Mouse (Mus musculus) hindbrain, embryonic 12.5 days (tissue): ENCODE results near the gene Rbfox1. TPM values are rescaled to one million over a fixed set of nuclear protein-coding genes. Genes with fewer than 3 reads are reported as not detected.

Experiments used
- ATAC-seq: fragments of 200-750 bp; cut with Nextera tagmentation; 2 replicates; pipeline ENCODE4 v1.8.0; 2017; ENCODE audit warnings: moderate TSS enrichment; ENCODE audit not compliant: low FRiP score
- H3K27ac ChIP-seq: fragments of 300-500 bp; sonication (generic); 2 replicates; pipeline ENCODE4 v1.5.1; 2016; ENCODE audit warnings: mild to moderate bottlenecking
- H3K27me3 ChIP-seq: fragments of 300-500 bp; sonication (generic); 2 replicates; pipeline ENCODE4 v1.6.1; 2016; ENCODE audit warnings: mild to moderate bottlenecking
- H3K36me3 ChIP-seq: fragments of 300-500 bp; sonication (generic); 2 replicates; pipeline ENCODE4 v1.6.1; 2016; ENCODE audit warnings: mild to moderate bottlenecking
- H3K4me1 ChIP-seq: fragments of 300-500 bp; sonication (generic); 2 replicates; pipeline ENCODE4 v1.6.1; 2016
- H3K4me2 ChIP-seq: fragments of 300-500 bp; sonication (generic); replicated peaks from 2 replicates; pipeline ENCODE4 v1.6.1; 2016; ENCODE audit warnings: mild to moderate bottlenecking
- H3K4me3 ChIP-seq: fragments of 300-500 bp; sonication (generic); 2 replicates; pipeline ENCODE4 v1.5.1; 2016; ENCODE audit warnings: mild to moderate bottlenecking
- H3K9ac ChIP-seq: fragments of 300-500 bp; sonication (generic); 2 replicates; pipeline ENCODE4 v1.6.1; 2016; ENCODE audit warnings: mild to moderate bottlenecking, moderate library complexity
- H3K9me3 ChIP-seq: fragments of 300-500 bp; sonication (generic); replicated peaks from 2 replicates; pipeline ENCODE4 v1.6.1; 2016; ENCODE audit warnings: mild to moderate bottlenecking
- WGBS: fragments of 180-500 bp; shearing (Covaris S2); methylation state at CpG from one replicate; pipeline ENCODE4 v1.1.7; 2016; 5-methylcytosine and 5-hydroxymethylcytosine counted together
- polyA plus RNA-seq: library from polyadenylated mRNA; unstranded; fragments of >200 nt; fragmentation: Nextera tagmentation; extraction: Ambion mirVana; gene quantifications from 2 replicates; pipeline ENCODE4 v1.2.1, GENCODE M21; 2016

Rbfox1 gene
- polyA plus RNA-seq, 1 experiment from 2014 or later = 50.1 TPM

GRCm38 (mm10) chr16:6397635-6398034 lies 512.5 kb downstream of the Rbfox1 start:
- WGBS = 96% methylated on average over 2 of the region's 2 CpGs
- Histone ChIP-seq H3K27ac (no peak overlapping the region), H3K27me3 (no peaks in the 10 kb centered on the region), H3K4me2 (no peak overlapping the region), H3K9ac (no peak overlapping the region), H3K9me3 (no peaks in the 10 kb centered on the region), H3K36me3 (no peaks in the 10 kb centered on the region), H3K4me3 (no peak overlapping the region), H3K4me1 (no peaks in the 10 kb centered on the region)
- ATAC-seq = no peak

GRCm38 (mm10) chr16:6402816-6403215 lies 517.7 kb downstream of the Rbfox1 start:
- no peak overlapping the region for H3K4me2 ChIP-seq
- no peaks in the 10 kb centered on the region for H3K4me1 ChIP-seq
- H3K27me3 ChIP-seq = no peaks in the 10 kb centered on the region
- 92% methylated on average over 3 of the region's 3 CpGs for whole genome bisulfite sequencing
- H3K9me3 ChIP-seq = no peaks in the 10 kb centered on the region
- H3K36me3 ChIP-seq = no peaks in the 10 kb centered on the region
- H3K4me3 ChIP-seq = no peak overlapping the region
- H3K9ac ChIP-seq = no peak overlapping the region
- H3K27ac ChIP-seq = no peak overlapping the region
- ATAC-seq = no peak

GRCm38 (mm10) chr16:6414846-6415245 lies 529.7 kb downstream of the Rbfox1 start:
- H3K9me3 ChIP-seq = no peaks in the 10 kb centered on the region
- ATAC-seq = no peak
- no peak overlapping the region for H3K27ac ChIP-seq
- H3K27me3 ChIP-seq = no peaks in the 10 kb centered on the region
- no peak overlapping the region for H3K9ac ChIP-seq
- no peak overlapping the region for H3K4me3 ChIP-seq
- no peaks in the 10 kb centered on the region for H3K36me3 ChIP-seq
- WGBS = 40% methylated on average over 2 of the region's 2 CpGs
- peaks cover 2% of the 10 kb centered on the region; the same call in 1 of the 2 replicates for H3K4me1 ChIP-seq
- no peak overlapping the region for H3K4me2 ChIP-seq

- H3K4me2 ChIP-seq = no peak overlapping the region
- WGBS = 52% methylated on average over 3 of the region's 3 CpGs
- ATAC-seq = peak; percentile 58
- H3K4me1 ChIP-seq = no peaks in the 10 kb centered on the region
- no peak overlapping the region for H3K4me3 ChIP-seq
- H3K36me3 ChIP-seq = no peaks in the 10 kb centered on the region
- H3K9me3 ChIP-seq = no peaks in the 10 kb centered on the region
- no peaks in the 10 kb centered on the region for H3K27me3 ChIP-seq
- no peak overlapping the region for H3K9ac ChIP-seq
- no peak overlapping the region for H3K27ac ChIP-seq
Measured at GRCm38 (mm10) chr16:6421623-6422145, 536.5 kb downstream of the Rbfox1 start.

- ATAC-seq = no peak
- Histone ChIP-seq H3K27ac (no peak overlapping the region), H3K9me3 (no peaks in the 10 kb centered on the region), H3K4me2 (no peak overlapping the region), H3K9ac (no peak overlapping the region), H3K27me3 (no peaks in the 10 kb centered on the region), H3K36me3 (no peaks in the 10 kb centered on the region), H3K4me1 (no peaks in the 10 kb centered on the region), H3K4me3 (no peak overlapping the region)
- 93% methylated on average over 4 of the region's 4 CpGs for WGBS
Measured at GRCm38 (mm10) chr16:6423878-6424409, 538.8 kb downstream of the Rbfox1 start.

- Histone ChIP-seq H3K4me2 (no peak overlapping the region), H3K4me3 (no peak overlapping the region), H3K9ac (no peak overlapping the region), H3K27ac (no peak overlapping the region), H3K4me1 (no peaks in the 10 kb centered on the region), H3K36me3 (no peaks in the 10 kb centered on the region), H3K27me3 (no peaks in the 10 kb centered on the region), H3K9me3 (no peaks in the 10 kb centered on the region)
- WGBS = 80% methylated on average over 2 of the region's 2 CpGs
- no peak for ATAC-seq
Measured at GRCm38 (mm10) chr16:6424738-6425137, 539.6 kb downstream of the Rbfox1 start.

- H3K4me2 ChIP-seq = no peak overlapping the region
- WGBS = 66% methylated on average over 12 of the region's 12 CpGs
- no peak overlapping the region for H3K9ac ChIP-seq
- no peaks in the 10 kb centered on the region for H3K4me1 ChIP-seq
- H3K36me3 ChIP-seq = no peaks in the 10 kb centered on the region
- H3K4me3 ChIP-seq = no peak overlapping the region
- no peaks in the 10 kb centered on the region for H3K9me3 ChIP-seq
- no peak overlapping the region for H3K27ac ChIP-seq
- no peak for ATAC-seq
- H3K27me3 ChIP-seq = no peaks in the 10 kb centered on the region
Measured at GRCm38 (mm10) chr16:6427292-6428281, 542.4 kb downstream of the Rbfox1 start.

GRCm38 (mm10) chr16:6430981-6431380 lies 545.8 kb downstream of the Rbfox1 start:
- no peak overlapping the region for H3K27ac ChIP-seq
- H3K4me1 ChIP-seq = no peaks in the 10 kb centered on the region
- no peaks in the 10 kb centered on the region for H3K36me3 ChIP-seq
- no peaks in the 10 kb centered on the region for H3K27me3 ChIP-seq
- H3K4me3 ChIP-seq = no peak overlapping the region
- ATAC-seq = no peak
- WGBS = 94% methylated on average over 2 of the region's 2 CpGs
- H3K4me2 ChIP-seq = no peak overlapping the region
- no peaks in the 10 kb centered on the region for H3K9me3 ChIP-seq
- H3K9ac ChIP-seq = no peak overlapping the region

- Histone ChIP-seq H3K36me3 (no peaks in the 10 kb centered on the region), H3K4me3 (no peak overlapping the region), H3K27ac (no peak overlapping the region), H3K9ac (no peak overlapping the region), H3K4me1 (no peaks in the 10 kb centered on the region), H3K4me2 (no peak overlapping the region), H3K27me3 (no peaks in the 10 kb centered on the region), H3K9me3 (no peaks in the 10 kb centered on the region)
- ATAC-seq = no peak
- 63% methylated on average over 2 of the region's 2 CpGs for WGBS
Measured at GRCm38 (mm10) chr16:6436445-6436844, 551.3 kb downstream of the Rbfox1 start.

GRCm38 (mm10) chr16:6448250-6448649 lies 563.1 kb downstream of the Rbfox1 start:
- ATAC-seq = no peak
- Histone ChIP-seq H3K27ac (no peak overlapping the region), H3K9me3 (no peaks in the 10 kb centered on the region), H3K9ac (no peak overlapping the region), H3K36me3 (no peaks in the 10 kb centered on the region), H3K4me2 (no peak overlapping the region; the same call in 1 of the 2 replicates), H3K4me1 (peaks cover 7% of the 10 kb centered on the region; the same call in 1 of the 2 replicates), H3K4me3 (no peak overlapping the region), H3K27me3 (no peaks in the 10 kb centered on the region)
- WGBS = 48% methylated on average over 5 of the region's 5 CpGs

GRCm38 (mm10) chr16:6455349-6455748 lies 570.2 kb downstream of the Rbfox1 start:
- H3K4me2 ChIP-seq = no peak overlapping the region
- no peak overlapping the region for H3K27ac ChIP-seq
- ATAC-seq = no peak
- no peak overlapping the region for H3K4me3 ChIP-seq
- H3K27me3 ChIP-seq = no peaks in the 10 kb centered on the region
- no peaks in the 10 kb centered on the region for H3K4me1 ChIP-seq
- H3K9me3 ChIP-seq = no peaks in the 10 kb centered on the region
- WGBS = 73% methylated on average over 3 of the region's 3 CpGs
- no peaks in the 10 kb centered on the region for H3K36me3 ChIP-seq
- no peak overlapping the region for H3K9ac ChIP-seq

GRCm38 (mm10) chr16:6479094-6479590 lies 594.0 kb downstream of the Rbfox1 start:
- Histone ChIP-seq H3K27me3 (no peaks in the 10 kb centered on the region), H3K27ac (peak overlapping the region; percentile 7; the same call in 1 of the 2 replicates), H3K9ac (no peak overlapping the region), H3K36me3 (no peaks in the 10 kb centered on the region), H3K4me1 (peaks cover 13% of the 10 kb centered on the region), H3K4me3 (no peak overlapping the region), H3K9me3 (no peaks in the 10 kb centered on the region), H3K4me2 (no peak overlapping the region)
- WGBS = 82% methylated on average over 1 of the region's 1 CpGs
- ATAC-seq = 0 out of 2 replicates have a peak, but pooled peaks have one; percentile 16
